Mouse (Mus musculus): Measurements from ENCODE around the gene Gm16405.
"Not testable (repeated sequence)": the region's sequence is repeated elsewhere in the genome, so short reads cannot be mapped to it uniquely, and the experiment has no call there.

Gm16405 gene

DNA sequence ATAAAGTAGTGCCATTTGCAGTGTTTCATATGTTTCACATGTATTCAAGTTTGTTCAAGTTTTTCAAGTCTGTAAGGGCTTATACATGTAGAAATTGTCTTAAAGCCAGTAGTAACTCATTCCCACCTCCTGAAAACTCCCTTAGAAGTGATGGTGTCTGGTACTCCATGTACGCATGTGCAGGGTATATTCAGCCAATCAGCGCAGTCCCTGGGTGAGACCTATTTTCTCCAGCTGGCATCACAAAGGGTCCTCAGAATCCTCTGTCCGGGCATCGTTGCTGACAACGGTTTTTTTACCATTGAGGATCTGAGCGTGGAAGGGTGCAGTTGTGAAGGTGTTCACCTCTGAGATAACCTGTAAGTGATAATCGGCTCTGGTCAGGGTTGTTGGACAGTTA, at the start of gene Gm16405:
Gm16405 (plus strand) TSS at position 301 of the 400 bp plus-strand sequence.
- DNase-seq (ENCODE audit: low spot score) = not testable (repeated sequence)

Data from ovary, postnatal 36 days (tissue).